Mouse (Mus musculus): ENCODE results near the gene Lnx1. TPM values are rescaled to one million over a fixed set of nuclear protein-coding genes. Genes with fewer than 3 reads are reported as not detected.

The Lnx1 gene
- polyA plus RNA-seq (2015; fragmentation: Nextera tagmentation; extraction: Ambion mirVana) = 5.5 and 6.1 TPM in 2 replicates

DNA sequence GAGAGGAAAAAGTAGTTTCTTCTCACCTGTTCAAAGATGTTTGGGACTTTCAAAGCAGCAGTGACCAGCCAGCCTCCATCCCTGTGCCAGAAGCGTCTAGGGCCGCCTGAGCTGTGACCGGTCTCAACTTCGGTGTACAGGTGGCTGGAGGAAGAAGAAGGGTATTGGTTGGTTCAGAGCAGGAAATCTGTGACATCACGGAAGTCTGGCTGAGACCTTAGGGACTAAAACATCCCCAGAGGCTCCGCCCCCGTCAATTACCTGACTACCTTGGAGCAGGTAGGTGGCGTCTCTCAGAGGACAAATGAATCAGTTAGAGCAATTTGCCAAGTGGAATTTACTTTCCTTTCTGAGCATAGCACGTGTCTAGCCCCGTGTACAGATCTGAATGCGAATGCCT, at the start of gene Lnx1:
Lnx1 (minus strand) TSS at position 147 of the 400 bp plus-strand sequence.
- peaks cover 2% of the 10 kb centered on the region; the same call in 1 of the 2 replicates for H3K27me3 ChIP-seq (ENCODE audit: control insufficient read depth, insufficient read depth, low read depth, low read length)
- H3K4me3 ChIP-seq (ENCODE audit: low read length) = peak within 1 kb of the TSS; percentile 0; the same call in 1 of the 2 replicates
- 0 out of 2 replicates have a peak within 1 kb of the TSS, but pooled peaks have one; percentile 10 for H3K27ac ChIP-seq (ENCODE audit: low read length)
- no peaks in the 10 kb centered on the region for H3K36me3 ChIP-seq (ENCODE audit: control insufficient read depth, insufficient read depth, low read length)
- peak within 1 kb of the TSS; percentile 58 for H3K4me2 ChIP-seq (ENCODE audit: low read depth, low read length)
- 0 out of 2 replicates have a peak within 1 kb of the TSS, but pooled peaks have one; percentile 19 for H3K9ac ChIP-seq (ENCODE audit: low read length)
- H3K9me3 ChIP-seq (ENCODE audit: control insufficient read depth, low read length) = no peaks in the 10 kb centered on the region
- peaks cover 6% of the 10 kb centered on the region; the same call in 1 of the 2 replicates for H3K4me1 ChIP-seq (replicated peaks; ENCODE audit: control insufficient read depth, insufficient read depth, low read length)
- WGBS = 47% methylated on average over 11 of the region's 11 CpGs
- ATAC-seq (ENCODE audit: low read depth) = peak; percentile 53

DNA sequence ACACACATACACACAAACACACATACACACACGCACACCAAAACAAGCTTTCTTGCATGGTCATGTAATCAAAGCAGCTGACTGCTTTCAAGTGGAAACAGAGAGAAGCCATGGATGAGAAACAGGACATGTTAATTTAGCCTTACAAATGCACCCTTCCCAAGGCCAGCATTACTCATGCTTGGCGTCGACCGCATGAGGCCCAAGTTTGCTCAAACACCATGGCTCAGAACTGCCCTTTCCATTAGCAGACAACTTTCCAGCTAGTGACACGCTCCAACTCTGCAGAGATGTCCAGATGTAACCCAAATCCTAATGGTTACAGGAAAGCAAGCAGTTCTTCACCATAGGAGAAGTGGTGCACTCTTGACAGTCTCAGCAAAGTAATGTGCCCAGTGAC, 47.8 kb upstream of the Lnx1 start:
- Histone ChIP-seq H3K36me3 (ENCODE audit: control insufficient read depth, insufficient read depth, low read length) (no peaks in the 10 kb centered on the region), H3K27ac (ENCODE audit: low read length) (no peak overlapping the region), H3K4me2 (ENCODE audit: low read depth, low read length) (no peak overlapping the region), H3K27me3 (ENCODE audit: control insufficient read depth, insufficient read depth, low read depth, low read length) (no peaks in the 10 kb centered on the region), H3K4me3 (ENCODE audit: low read length) (no peak overlapping the region), H3K4me1 (replicated peaks; ENCODE audit: control insufficient read depth, insufficient read depth, low read length) (no peaks in the 10 kb centered on the region), H3K9ac (ENCODE audit: low read length) (no peak overlapping the region), H3K9me3 (ENCODE audit: control insufficient read depth, low read length) (no peaks in the 10 kb centered on the region)
- ATAC-seq (ENCODE audit: low read depth) = no peak
- WGBS = 81% methylated on average over 5 of the region's 5 CpGs

- 57% methylated on average over 3 of the region's 3 CpGs for WGBS
- Histone ChIP-seq H3K9me3 (ENCODE audit: control insufficient read depth, low read length) (no peaks in the 10 kb centered on the region), H3K27ac (ENCODE audit: low read length) (no peak overlapping the region), H3K4me1 (replicated peaks; ENCODE audit: control insufficient read depth, insufficient read depth, low read length) (no peaks in the 10 kb centered on the region), H3K4me2 (ENCODE audit: low read depth, low read length) (no peak overlapping the region), H3K9ac (ENCODE audit: low read length) (no peak overlapping the region), H3K27me3 (ENCODE audit: control insufficient read depth, insufficient read depth, low read depth, low read length) (no peaks in the 10 kb centered on the region), H3K36me3 (ENCODE audit: control insufficient read depth, insufficient read depth, low read length) (no peaks in the 10 kb centered on the region), H3K4me3 (ENCODE audit: low read length) (no peak overlapping the region)
- ATAC-seq (ENCODE audit: low read depth) = no peak
These were observed 44.8 kb upstream of the Lnx1 start for GRCm38 (mm10) chr5:74747476-74747875.

- no peak overlapping the region for H3K4me3 ChIP-seq (ENCODE audit: low read length)
- peaks cover 3% of the 10 kb centered on the region; the same call in 1 of the 2 replicates for H3K4me1 ChIP-seq (replicated peaks; ENCODE audit: control insufficient read depth, insufficient read depth, low read length)
- no peak overlapping the region for H3K4me2 ChIP-seq (ENCODE audit: low read depth, low read length)
- no peaks in the 10 kb centered on the region for H3K36me3 ChIP-seq (ENCODE audit: control insufficient read depth, insufficient read depth, low read length)
- ATAC-seq (ENCODE audit: low read depth) = no peak
- 81% methylated on average over 9 of the region's 9 CpGs for WGBS
- H3K27ac ChIP-seq (ENCODE audit: low read length) = no peak overlapping the region
- H3K27me3 ChIP-seq (ENCODE audit: control insufficient read depth, insufficient read depth, low read depth, low read length) = no peaks in the 10 kb centered on the region; the same call in 1 of the 2 replicates
- H3K9me3 ChIP-seq (ENCODE audit: control insufficient read depth, low read length) = no peaks in the 10 kb centered on the region
- no peak overlapping the region for H3K9ac ChIP-seq (ENCODE audit: low read length)
These were observed 38.2 kb upstream of the Lnx1 start for GRCm38 (mm10) chr5:74740951-74741350.

GRCm38 (mm10) chr5:74739435-74739834, 36.7 kb upstream of the Lnx1 start:
- H3K27ac ChIP-seq (ENCODE audit: low read length) = no peak overlapping the region
- WGBS = 37% methylated on average over 12 of the region's 12 CpGs
- H3K36me3 ChIP-seq (ENCODE audit: control insufficient read depth, insufficient read depth, low read length) = no peaks in the 10 kb centered on the region
- peaks cover 4% of the 10 kb centered on the region; the same call in 1 of the 2 replicates for H3K27me3 ChIP-seq (ENCODE audit: control insufficient read depth, insufficient read depth, low read depth, low read length)
- H3K4me3 ChIP-seq (ENCODE audit: low read length) = no peak overlapping the region
- no peak for ATAC-seq (ENCODE audit: low read depth)
- H3K9ac ChIP-seq (ENCODE audit: low read length) = no peak overlapping the region
- H3K4me2 ChIP-seq (ENCODE audit: low read depth, low read length) = no peak overlapping the region
- peaks cover 3% of the 10 kb centered on the region; the same call in 1 of the 2 replicates for H3K4me1 ChIP-seq (replicated peaks; ENCODE audit: control insufficient read depth, insufficient read depth, low read length)
- no peaks in the 10 kb centered on the region for H3K9me3 ChIP-seq (ENCODE audit: control insufficient read depth, low read length)

DNA sequence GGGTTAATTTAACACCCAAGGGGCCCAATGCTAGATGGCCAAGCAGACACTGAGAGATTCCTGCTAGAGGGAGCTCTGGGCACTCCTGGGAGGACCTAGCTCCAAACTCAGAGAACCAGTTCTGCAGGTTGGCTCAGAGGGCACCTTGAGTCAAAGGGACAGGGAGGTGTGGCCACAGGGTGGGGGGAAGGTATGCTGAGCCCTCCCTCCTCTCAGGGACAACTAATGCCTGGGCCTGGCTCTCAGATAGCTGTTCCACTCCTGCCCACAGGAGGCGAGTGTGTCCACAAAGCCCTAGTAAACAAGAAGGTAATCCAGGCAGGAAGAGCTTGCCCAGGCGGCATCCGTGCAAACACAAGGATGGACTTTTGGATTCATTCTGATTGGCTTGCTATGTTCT, 35.6 kb upstream of the Lnx1 start:
- ATAC-seq (ENCODE audit: low read depth) = peak; percentile 95

DNA sequence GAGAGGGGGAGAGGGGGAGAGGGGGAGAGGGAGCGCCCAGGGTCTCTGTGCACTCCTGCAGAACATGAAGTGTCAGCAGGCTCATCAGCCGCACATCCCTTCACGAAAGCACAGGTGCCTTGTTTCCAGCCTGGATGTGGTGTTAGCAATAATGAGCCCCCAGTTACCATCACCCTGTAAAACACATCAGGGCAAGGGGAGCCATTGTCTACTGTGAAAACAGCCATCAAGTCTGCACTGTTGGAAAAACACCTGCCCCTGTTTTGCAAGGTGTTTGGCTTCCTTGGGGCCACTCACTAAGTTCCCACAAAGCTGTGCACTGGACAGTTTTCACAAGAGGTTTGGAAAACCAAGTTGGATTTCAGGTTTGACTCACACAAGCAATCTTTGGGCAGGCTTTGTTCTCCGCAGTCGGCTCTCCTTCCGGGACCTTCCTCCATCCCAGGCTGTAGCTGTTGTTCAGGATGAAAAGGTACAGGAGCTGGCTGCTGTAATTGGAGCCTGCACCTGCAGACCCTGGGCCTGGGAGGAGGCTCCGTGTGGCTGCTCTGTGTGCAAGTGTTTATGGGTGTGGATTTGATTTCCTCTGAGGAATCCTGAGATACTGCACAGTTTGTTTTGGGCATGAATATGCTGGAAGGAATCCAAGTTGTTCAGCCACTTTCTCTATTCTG, 31.3 kb upstream of the Lnx1 start:
- WGBS = 40% methylated on average over 7 of the region's 7 CpGs
- no peak overlapping the region for H3K27ac ChIP-seq (ENCODE audit: low read length)
- no peaks in the 10 kb centered on the region for H3K9me3 ChIP-seq (ENCODE audit: control insufficient read depth, low read length)
- no peak overlapping the region for H3K4me3 ChIP-seq (ENCODE audit: low read length)
- ATAC-seq (ENCODE audit: low read depth) = no peak
- no peaks in the 10 kb centered on the region for H3K36me3 ChIP-seq (ENCODE audit: control insufficient read depth, insufficient read depth, low read length)
- H3K4me1 ChIP-seq (replicated peaks; ENCODE audit: control insufficient read depth, insufficient read depth, low read length) = peaks cover 3% of the 10 kb centered on the region; the same call in 1 of the 2 replicates
- no peak overlapping the region for H3K9ac ChIP-seq (ENCODE audit: low read length)
- H3K27me3 ChIP-seq (ENCODE audit: control insufficient read depth, insufficient read depth, low read depth, low read length) = peaks cover 19% of the 10 kb centered on the region
- H3K4me2 ChIP-seq (ENCODE audit: low read depth, low read length) = no peak overlapping the region

More for the DNA sequence above, 35.6 kb upstream of the Lnx1 start:
- Histone ChIP-seq H3K9ac (ENCODE audit: low read length) (no peak overlapping the region), H3K4me3 (ENCODE audit: low read length) (no peak overlapping the region), H3K27ac (ENCODE audit: low read length) (no peak overlapping the region), H3K27me3 (ENCODE audit: control insufficient read depth, insufficient read depth, low read depth, low read length) (peaks cover 4% of the 10 kb centered on the region; the same call in 1 of the 2 replicates), H3K36me3 (ENCODE audit: control insufficient read depth, insufficient read depth, low read length) (no peaks in the 10 kb centered on the region), H3K4me2 (ENCODE audit: low read depth, low read length) (no peak overlapping the region), H3K4me1 (replicated peaks; ENCODE audit: control insufficient read depth, insufficient read depth, low read length) (peaks cover 3% of the 10 kb centered on the region; the same call in 1 of the 2 replicates), H3K9me3 (ENCODE audit: control insufficient read depth, low read length) (no peaks in the 10 kb centered on the region)
- WGBS = 56% methylated on average over 3 of the region's 3 CpGs

GRCm38 (mm10) chr5:74732613-74733012, 29.9 kb upstream of the Lnx1 start:
- no peak overlapping the region for H3K4me3 ChIP-seq (ENCODE audit: low read length)
- H3K9ac ChIP-seq (ENCODE audit: low read length) = no peak overlapping the region
- peaks cover 23% of the 10 kb centered on the region for H3K27me3 ChIP-seq (ENCODE audit: control insufficient read depth, insufficient read depth, low read depth, low read length)
- peak; percentile 78 for ATAC-seq (ENCODE audit: low read depth)
- H3K4me1 ChIP-seq (replicated peaks; ENCODE audit: control insufficient read depth, insufficient read depth, low read length) = no peaks in the 10 kb centered on the region
- no peaks in the 10 kb centered on the region for H3K9me3 ChIP-seq (ENCODE audit: control insufficient read depth, low read length)
- no peak overlapping the region for H3K4me2 ChIP-seq (ENCODE audit: low read depth, low read length)
- 48% methylated on average over 8 of the region's 8 CpGs for WGBS
- no peak overlapping the region for H3K27ac ChIP-seq (ENCODE audit: low read length)
- H3K36me3 ChIP-seq (ENCODE audit: control insufficient read depth, insufficient read depth, low read length) = no peaks in the 10 kb centered on the region

DNA sequence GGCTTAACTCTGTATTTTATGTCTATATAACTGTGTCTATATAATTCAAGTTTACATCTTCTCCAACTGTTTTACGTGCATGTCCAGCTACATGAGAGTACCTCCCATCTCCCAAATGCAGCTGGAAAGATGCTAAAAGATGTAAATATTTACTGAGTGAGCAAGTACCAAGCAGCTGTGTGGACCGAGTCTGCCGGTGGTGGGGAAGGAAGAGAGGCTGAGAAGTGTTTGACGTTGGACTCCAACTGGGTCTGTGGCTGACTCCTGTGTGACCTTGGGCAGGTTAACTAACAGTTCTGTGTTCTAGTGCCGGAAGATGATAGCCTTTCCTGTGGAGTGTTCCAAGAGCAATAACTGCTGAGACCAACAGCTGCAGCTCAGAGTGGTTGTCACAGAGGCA, 27.9 kb upstream of the Lnx1 start:
- Histone ChIP-seq H3K36me3 (ENCODE audit: control insufficient read depth, insufficient read depth, low read length) (no peaks in the 10 kb centered on the region), H3K27me3 (ENCODE audit: control insufficient read depth, insufficient read depth, low read depth, low read length) (peaks cover 29% of the 10 kb centered on the region), H3K9me3 (ENCODE audit: control insufficient read depth, low read length) (no peaks in the 10 kb centered on the region), H3K4me3 (ENCODE audit: low read length) (no peak overlapping the region), H3K9ac (ENCODE audit: low read length) (no peak overlapping the region), H3K27ac (ENCODE audit: low read length) (no peak overlapping the region), H3K4me2 (ENCODE audit: low read depth, low read length) (no peak overlapping the region), H3K4me1 (replicated peaks; ENCODE audit: control insufficient read depth, insufficient read depth, low read length) (no peaks in the 10 kb centered on the region)
- no peak for ATAC-seq (ENCODE audit: low read depth)
- 31% methylated on average over 5 of the region's 5 CpGs for WGBS
